Mouse (Mus musculus) stomach, embryonic 14.5 days (tissue): ENCODE measurements around the gene Gm17677. TPM values are rescaled to one million over a fixed set of nuclear protein-coding genes. Genes with fewer than 3 reads are reported as not detected.

Experiments
- ATAC-seq: fragments of 200-750 bp; cut with Nextera tagmentation; 2 replicates; pipeline ENCODE4 v1.8.0; 2017; ENCODE audit warnings: low read depth, moderate TSS enrichment; ENCODE audit not compliant: insufficient number of reproducible peaks, insufficient read depth, low FRiP score
- H3K27ac ChIP-seq: fragments of 300-500 bp; sonication (generic); 2 replicates; pipeline ENCODE4 v1.5.1; 2014; ENCODE audit warnings: mild to moderate bottlenecking, low read length, moderate library complexity, mixed read lengths
- H3K27me3 ChIP-seq: fragments of 300-500 bp; sonication (generic); 2 replicates; pipeline ENCODE4 v1.6.1; 2014; ENCODE audit warnings: low read length, control low read depth, mixed read lengths; ENCODE audit not compliant: control insufficient read depth, insufficient read depth
- H3K36me3 ChIP-seq: fragments of 300-500 bp; sonication (generic); 2 replicates; pipeline ENCODE4 v1.6.1; 2014; ENCODE audit warnings: mild to moderate bottlenecking, control low read depth, low read length, moderate library complexity, mixed read lengths; ENCODE audit not compliant: control insufficient read depth, insufficient read depth
- H3K4me1 ChIP-seq: fragments of 300-500 bp; sonication (generic); 2 replicates; pipeline ENCODE4 v1.6.1; 2014; ENCODE audit warnings: low read length, control low read depth, mixed read lengths; ENCODE audit not compliant: control insufficient read depth, insufficient read depth
- H3K4me2 ChIP-seq: fragments of 300-500 bp; sonication (generic); replicated peaks from 2 replicates; pipeline ENCODE4 v1.6.1; 2014; ENCODE audit warnings: low read depth, low read length, control low read depth
- H3K4me3 ChIP-seq: fragments of 300-500 bp; sonication (generic); 2 replicates; pipeline ENCODE4 v1.5.1; 2014; ENCODE audit warnings: low read depth, low read length, control low read depth
- H3K9ac ChIP-seq: fragments of 300-500 bp; sonication (generic); replicated peaks from 2 replicates; pipeline ENCODE4 v1.6.1; 2014; ENCODE audit warnings: low read depth, mild to moderate bottlenecking, control low read depth, low read length, moderate library complexity, mixed read lengths
- H3K9me3 ChIP-seq: fragments of 300-500 bp; sonication (generic); 2 replicates; pipeline ENCODE4 v1.6.1; 2016; ENCODE audit warnings: low read depth, low read length, control low read depth; ENCODE audit not compliant: control insufficient read depth
- WGBS: fragments of 180-500 bp; shearing (Covaris S2); extraction: QIAGEN DNeasy Blood & Tissue Kit; methylation state at CpG from one replicate; pipeline ENCODE4 v1.1.7; 2014; 5-methylcytosine and 5-hydroxymethylcytosine counted together
- polyA plus RNA-seq: library from polyadenylated mRNA; unstranded; fragments of >200 nt; fragmentation: Nextera tagmentation; extraction: Ambion mirVana; gene quantifications from 2 replicates; pipeline ENCODE4 v1.2.1, GENCODE M21; 2014

Gene Gm17677
- not detected in 2 replicates for polyA plus RNA-seq

- no peak within 1 kb of the TSS for H3K4me3 ChIP-seq
- H3K4me2 ChIP-seq = no peak within 1 kb of the TSS
- H3K27me3 ChIP-seq = no peaks in the 10 kb centered on the region
- H3K4me1 ChIP-seq = no peaks in the 10 kb centered on the region
- no peak within 1 kb of the TSS for H3K27ac ChIP-seq
- H3K9ac ChIP-seq = no peak within 1 kb of the TSS
- ATAC-seq = no peak
- H3K9me3 ChIP-seq = no peaks in the 10 kb centered on the region
- H3K36me3 ChIP-seq = no peaks in the 10 kb centered on the region
Measured at GRCm38 (mm10) chr9:35740749-35741148, at the start of gene Gm17677. Gm17677 (plus strand) TSS chr9:35741049.

- Histone ChIP-seq H3K36me3 (no peaks in the 10 kb centered on the region), H3K27me3 (no peaks in the 10 kb centered on the region), H3K9ac (no peak overlapping the region), H3K4me1 (no peaks in the 10 kb centered on the region), H3K4me3 (no peak overlapping the region), H3K27ac (no peak overlapping the region), H3K9me3 (no peaks in the 10 kb centered on the region), H3K4me2 (no peak overlapping the region)
- no peak for ATAC-seq
Measured at GRCm38 (mm10) chr9:35691924-35692323, 48.9 kb upstream of the Gm17677 start.

- H3K36me3 ChIP-seq = no peaks in the 10 kb centered on the region
- ATAC-seq = no peak
- H3K4me3 ChIP-seq = no peak overlapping the region
- no peak overlapping the region for H3K4me2 ChIP-seq
- H3K27ac ChIP-seq = no peak overlapping the region
- H3K4me1 ChIP-seq = no peaks in the 10 kb centered on the region
- no peak overlapping the region for H3K9ac ChIP-seq
- no peaks in the 10 kb centered on the region for H3K27me3 ChIP-seq
- no peaks in the 10 kb centered on the region for H3K9me3 ChIP-seq
Measured at GRCm38 (mm10) chr9:35707265-35707664, 33.6 kb upstream of the Gm17677 start.

GRCm38 (mm10) chr9:35756843-35757242 lies 16.0 kb downstream of the Gm17677 start:
- Histone ChIP-seq H3K4me1 (no peaks in the 10 kb centered on the region), H3K27ac (no peak overlapping the region)

GRCm38 (mm10) chr9:35778009-35778408 lies 37.2 kb downstream of the Gm17677 start, which contains the start of gene Gm17727:
Gm17727 (minus strand) TSS chr9:35778109.
- Histone ChIP-seq H3K4me2 (no peak within 1 kb of the TSS), H3K4me3 (no peak within 1 kb of the TSS), H3K27ac (no peak within 1 kb of the TSS), H3K9me3 (no peaks in the 10 kb centered on the region), H3K4me1 (no peaks in the 10 kb centered on the region), H3K36me3 (no peaks in the 10 kb centered on the region), H3K9ac (no peak within 1 kb of the TSS), H3K27me3 (no peaks in the 10 kb centered on the region)
- WGBS = 58% methylated on average over 3 of the region's 3 CpGs
- no peak for ATAC-seq

More at GRCm38 (mm10) chr9:35756843-35757242, 16.0 kb downstream of the Gm17677 start:
- H3K9ac ChIP-seq = no peak overlapping the region
- no peak for ATAC-seq
- no peak overlapping the region for H3K4me3 ChIP-seq
- no peaks in the 10 kb centered on the region for H3K9me3 ChIP-seq
- no peak overlapping the region for H3K4me2 ChIP-seq
- H3K27me3 ChIP-seq = no peaks in the 10 kb centered on the region
- no peaks in the 10 kb centered on the region for H3K36me3 ChIP-seq

GRCm38 (mm10) chr9:35790001-35790400 lies 49.2 kb downstream of the Gm17677 start, which contains the start of the genes Gm27235 and D730048I06Rik:
Gm27235 (minus strand) TSS chr9:35790101.
D730048I06Rik (minus strand) TSS chr9:35790112.
- Histone ChIP-seq H3K9ac (no peak within 1 kb of the TSS), H3K36me3 (no peaks in the 10 kb centered on the region), H3K27me3 (no peaks in the 10 kb centered on the region), H3K4me3 (no peak within 1 kb of the TSS), H3K4me2 (no peak within 1 kb of the TSS), H3K27ac (no peak within 1 kb of the TSS), H3K9me3 (no peaks in the 10 kb centered on the region; the same call in 1 of the 2 replicates), H3K4me1 (no peaks in the 10 kb centered on the region)
- ATAC-seq = no peak
- 84% methylated on average over 3 of the region's 3 CpGs for WGBS

Other genes with a start within 250 kb of the Gm17677 start
- not detected in 2 replicates for gene Gm1113, start 222.8 kb upstream of the Gm17677 start, polyA plus RNA-seq
- gene Ddx25, start 182.5 kb upstream of the Gm17677 start, polyA plus RNA-seq = 2.8 TPM in 2 replicates
- gene Pus3, start 182.5 kb upstream of the Gm17677 start, polyA plus RNA-seq = 22.1 and 23.9 TPM in 2 replicates
- 0.51 and 0.69 TPM in 2 replicates for gene Pate2, start 170.8 kb upstream of the Gm17677 start, polyA plus RNA-seq
- 15.1 and 17.4 TPM in 2 replicates for gene Hyls1, start 170.7 kb upstream of the Gm17677 start, polyA plus RNA-seq
- not detected in 2 replicates for gene Pate4, start 129.1 kb upstream of the Gm17677 start, polyA plus RNA-seq
- gene Pate3, start 92.8 kb upstream of the Gm17677 start, polyA plus RNA-seq = not detected in 2 replicates
- not detected in 2 replicates for gene Pate1, start 53.7 kb upstream of the Gm17677 start, polyA plus RNA-seq
- gene Gm17727, start 37.1 kb downstream of the Gm17677 start, polyA plus RNA-seq = not detected in 2 replicates
- not detected in 2 replicates for gene Gm27235, start 49.1 kb downstream of the Gm17677 start, polyA plus RNA-seq
- gene D730048I06Rik, start 49.1 kb downstream of the Gm17677 start, polyA plus RNA-seq = not detected in 2 replicates
- not detected in 2 replicates for gene 9230110F15Rik, start 103.1 kb downstream of the Gm17677 start, polyA plus RNA-seq
- not detected in 2 replicates for gene 9230113P08Rik, start 167.4 kb downstream of the Gm17677 start, polyA plus RNA-seq